Mouse (Mus musculus) c-Kit-positive CD71-positive TER-119-positive erythroid progenitor cells, embryonic 14.5 days (primary cell): Measurements from ENCODE around the gene Dpt.
"Not testable (repeated sequence)": the region's sequence is repeated elsewhere in the genome, so short reads cannot be mapped to it uniquely, and the experiment has no call there.

Experiments used
- DNase-seq: peaks from one replicate; pipeline ENCODE4 v3.0.0-alpha.2; 2013; ENCODE audit warnings: low spot score

Dpt gene

DNA sequence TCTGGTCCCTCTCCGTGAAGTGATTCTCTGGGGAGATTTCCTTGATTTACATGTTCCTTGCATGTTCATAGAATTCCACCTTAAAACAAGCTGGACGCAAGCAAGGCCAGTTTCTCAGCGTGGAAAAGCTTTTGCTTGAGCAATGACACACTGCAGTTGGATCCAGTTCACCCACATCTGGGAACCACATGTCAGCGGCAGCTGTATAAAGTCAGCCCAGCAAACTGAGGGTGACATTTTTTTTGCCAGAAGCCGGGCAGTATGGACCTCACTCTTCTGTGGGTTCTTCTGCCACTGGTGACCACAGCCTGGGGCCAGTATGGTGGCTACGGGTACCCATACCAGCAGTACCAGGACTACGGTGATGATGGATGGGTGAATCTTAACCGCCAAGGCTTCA lies at the start of gene Dpt:
TSS of gene Dpt (plus strand) at position 174 of the 400 bp plus-strand sequence.
- DNase-seq, result no peak

DNA sequence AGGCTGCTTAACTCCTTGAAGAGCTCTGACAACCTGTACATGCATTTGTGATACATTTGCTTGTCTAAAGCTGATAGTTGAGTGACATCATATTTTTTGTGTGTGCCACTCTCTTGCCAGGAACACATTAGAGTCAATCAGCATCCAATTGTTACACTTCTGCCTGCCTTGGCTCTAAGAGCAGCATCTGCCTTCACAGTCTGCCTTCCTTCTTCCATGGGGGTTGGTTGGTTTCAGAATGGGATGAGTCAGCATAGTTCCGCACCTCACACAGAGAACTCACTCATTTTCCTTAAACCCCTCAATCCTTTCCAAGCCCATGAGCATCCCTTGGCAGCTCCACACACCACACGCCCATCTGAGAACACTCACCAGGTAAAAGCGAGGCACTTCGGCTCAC lies 42.7 kb upstream of the Dpt start:
- DNase-seq, result no peak

GRCm38 (mm10) chr1:164755671-164756070 lies 40.8 kb upstream of the Dpt start:
- DNase-seq, result no peak

GRCm38 (mm10) chr1:164756951-164757350 lies 39.5 kb upstream of the Dpt start:
- DNase-seq, result no peak

- no peak for DNase-seq
These were observed 38.0 kb upstream of the Dpt start for GRCm38 (mm10) chr1:164758401-164758800.

DNA sequence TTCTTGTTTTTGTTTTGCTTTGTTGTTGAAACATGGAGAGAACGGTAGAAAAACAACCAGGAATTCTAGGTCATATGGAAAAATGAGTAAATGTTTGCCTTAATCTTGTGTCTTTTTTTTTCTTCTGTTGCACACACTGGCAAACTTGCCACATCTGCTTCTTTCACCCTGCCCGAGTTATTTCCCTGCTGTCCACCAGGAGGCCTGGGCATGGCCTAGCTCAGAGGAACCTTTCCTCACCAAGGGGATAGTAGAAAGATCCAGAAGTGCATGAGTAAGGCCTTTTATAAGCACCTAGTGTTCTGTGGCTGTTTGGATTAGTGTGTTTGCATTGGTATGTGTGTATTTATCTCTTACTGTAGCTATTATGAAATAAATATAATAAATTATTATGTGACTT lies 34.2 kb upstream of the Dpt start:
- no peak for DNase-seq

- DNase-seq, result no peak
These were observed 29.8 kb upstream of the Dpt start for GRCm38 (mm10) chr1:164766646-164767045.

- no peak for DNase-seq
These were observed 25.8 kb upstream of the Dpt start for GRCm38 (mm10) chr1:164770611-164771010.

DNA sequence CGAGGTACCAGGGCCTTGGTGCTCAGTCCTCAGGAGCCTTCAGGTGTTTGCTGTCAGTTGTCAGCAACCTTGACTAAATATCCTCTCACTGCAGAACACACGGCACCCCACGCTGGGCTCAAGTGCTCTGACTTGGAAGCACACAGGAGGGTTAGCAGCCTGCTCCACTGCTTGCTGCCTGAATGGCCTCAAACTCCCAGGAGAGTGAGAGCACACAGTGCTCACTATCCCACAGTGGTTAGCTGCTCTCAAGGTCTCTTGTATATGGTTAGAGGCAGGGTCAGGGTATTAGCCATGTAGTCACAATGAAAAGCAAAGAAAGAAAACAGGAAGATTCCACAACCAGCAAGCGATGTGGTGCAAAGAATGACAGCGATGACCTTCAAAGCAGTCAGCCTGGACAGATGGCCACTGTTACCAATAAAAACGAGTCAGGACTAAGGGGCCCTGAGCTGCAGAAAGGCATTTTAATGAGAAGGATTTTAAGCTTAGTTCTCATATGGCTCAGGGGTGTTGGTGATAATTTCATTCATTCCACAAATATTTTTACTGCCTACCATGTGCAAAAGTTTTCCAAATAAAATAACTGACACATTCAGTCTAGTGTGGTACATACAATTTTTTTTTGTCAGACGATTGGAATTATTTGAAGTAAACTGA lies 15.5 kb upstream of the Dpt start:
- no peak for DNase-seq

- DNase-seq, result no peak
These were observed 10.3 kb upstream of the Dpt start for GRCm38 (mm10) chr1:164786165-164786564.

- no peak for DNase-seq
These were observed 8.7 kb upstream of the Dpt start for GRCm38 (mm10) chr1:164787771-164788170.

GRCm38 (mm10) chr1:164788292-164788691 lies 8.2 kb upstream of the Dpt start:
- DNase-seq, result no peak

GRCm38 (mm10) chr1:164790296-164790695 lies 6.1 kb upstream of the Dpt start:
- DNase-seq, result not testable (repeated sequence)

DNA sequence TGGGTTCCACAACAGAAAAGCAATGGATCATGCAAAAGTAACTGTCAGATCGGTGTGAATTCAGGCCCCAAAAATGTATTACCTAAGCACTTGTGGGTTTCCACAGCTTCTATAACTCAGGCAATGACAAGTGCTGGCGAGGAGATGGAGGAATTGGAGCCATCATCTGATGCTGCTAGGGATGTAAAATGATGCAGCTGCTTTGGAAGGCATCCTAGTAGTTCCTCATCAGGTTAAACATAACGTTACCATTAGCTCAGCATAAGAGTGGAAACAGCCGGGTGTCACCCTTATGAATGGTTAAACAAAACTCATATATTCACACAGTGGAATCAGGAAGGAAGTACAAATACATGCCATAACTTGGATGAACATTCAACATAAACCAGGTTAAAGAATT lies 3.4 kb upstream of the Dpt start:
- no peak for DNase-seq

GRCm38 (mm10) chr1:164797746-164798285 lies 1.4 kb downstream of the Dpt start:
- no peak for DNase-seq

GRCm38 (mm10) chr1:164798471-164798922 lies 2.1 kb downstream of the Dpt start:
- no peak for DNase-seq

GRCm38 (mm10) chr1:164799161-164799560 lies 2.7 kb downstream of the Dpt start:
- DNase-seq, result no peak

DNA sequence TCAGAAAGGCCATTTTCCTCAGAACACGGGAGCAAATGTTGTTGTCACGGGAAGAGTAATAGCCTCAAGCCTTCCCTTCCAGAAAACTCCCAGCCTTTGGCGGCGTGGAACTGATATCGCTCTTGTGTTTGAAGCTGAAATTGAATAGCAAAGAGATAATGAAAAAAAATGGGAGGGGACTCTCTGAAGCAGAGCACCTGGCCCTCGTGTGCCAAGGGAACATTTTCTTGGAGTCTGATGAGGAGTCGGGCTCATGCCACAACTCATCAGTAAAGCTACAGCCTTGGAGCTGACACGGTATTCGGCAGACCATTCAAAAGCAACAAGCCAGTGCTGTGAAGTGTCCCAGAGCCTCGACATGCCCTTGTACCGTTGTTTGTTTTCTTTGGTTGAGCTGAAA lies 7.8 kb downstream of the Dpt start:
- no peak for DNase-seq

DNA sequence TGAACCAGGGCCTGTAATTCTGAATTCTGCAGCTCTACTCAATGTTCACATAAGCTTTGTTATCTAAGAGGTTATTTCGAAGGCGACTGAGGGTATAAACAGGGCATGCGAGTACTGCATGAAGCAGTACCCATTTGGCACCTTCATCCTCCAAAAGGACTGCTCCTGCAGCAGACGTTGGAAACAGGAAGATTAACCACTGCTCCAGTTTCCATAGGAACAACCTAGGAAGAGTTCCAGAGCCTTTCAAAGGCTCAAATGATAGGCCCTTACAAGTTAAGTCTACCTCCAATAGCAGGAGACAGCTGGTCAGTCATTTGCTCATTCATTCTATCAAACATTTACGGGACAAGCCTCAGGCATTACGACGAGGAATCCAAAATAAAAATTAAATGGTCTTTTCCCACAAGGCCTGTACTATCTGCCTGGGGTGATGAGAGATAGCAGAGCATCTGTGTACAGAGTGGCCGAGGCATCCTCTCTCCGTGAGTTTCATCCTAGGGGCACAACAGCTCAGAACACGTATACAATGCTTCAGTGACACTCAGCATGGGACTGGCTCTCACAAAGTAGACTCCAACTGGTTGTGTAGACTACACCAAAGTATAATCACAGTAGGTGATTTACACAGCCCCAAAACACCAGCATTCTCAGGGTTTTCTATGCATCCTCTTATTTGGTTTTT lies 8.4 kb downstream of the Dpt start:
- no peak for DNase-seq

DNA sequence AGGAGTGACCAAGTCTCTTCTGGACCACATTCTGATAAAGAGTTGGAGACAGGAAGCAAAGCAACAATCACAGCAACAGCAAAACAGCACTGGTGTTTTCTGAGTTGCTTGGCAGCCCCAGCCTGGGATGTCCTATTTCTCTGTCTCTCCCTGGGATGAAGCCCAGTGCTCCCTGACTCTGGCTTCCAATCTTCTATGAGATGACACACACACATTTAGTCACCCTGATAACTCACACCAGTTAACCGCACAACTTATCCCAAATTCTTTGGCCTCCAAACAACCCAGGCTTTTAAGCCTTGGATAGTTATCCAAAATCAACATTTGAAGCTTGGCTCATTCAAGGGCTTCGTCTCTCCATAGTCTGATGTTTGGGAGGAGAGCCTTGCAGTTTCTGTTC lies 12.9 kb downstream of the Dpt start:
- DNase-seq, result no peak

DNA sequence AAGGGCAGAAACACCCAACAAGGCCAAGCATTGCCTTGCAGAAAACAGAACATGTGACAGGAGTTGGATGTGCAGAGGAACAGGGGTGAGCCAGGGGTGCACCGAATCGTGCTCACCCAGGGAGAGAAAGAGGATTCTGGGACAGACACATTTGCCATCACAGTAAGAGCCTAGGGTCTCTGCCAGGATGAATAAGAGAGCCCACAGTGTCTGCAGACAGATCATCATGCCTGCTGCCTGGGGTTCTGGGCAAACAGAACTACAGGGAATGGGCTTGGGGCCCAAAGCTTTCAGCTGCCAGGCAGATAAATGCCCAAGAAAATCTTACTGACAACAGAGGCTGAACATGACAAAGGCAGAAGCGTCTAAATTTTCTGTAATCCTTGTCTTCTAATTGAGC lies 14.9 kb downstream of the Dpt start:
- no peak for DNase-seq

DNA sequence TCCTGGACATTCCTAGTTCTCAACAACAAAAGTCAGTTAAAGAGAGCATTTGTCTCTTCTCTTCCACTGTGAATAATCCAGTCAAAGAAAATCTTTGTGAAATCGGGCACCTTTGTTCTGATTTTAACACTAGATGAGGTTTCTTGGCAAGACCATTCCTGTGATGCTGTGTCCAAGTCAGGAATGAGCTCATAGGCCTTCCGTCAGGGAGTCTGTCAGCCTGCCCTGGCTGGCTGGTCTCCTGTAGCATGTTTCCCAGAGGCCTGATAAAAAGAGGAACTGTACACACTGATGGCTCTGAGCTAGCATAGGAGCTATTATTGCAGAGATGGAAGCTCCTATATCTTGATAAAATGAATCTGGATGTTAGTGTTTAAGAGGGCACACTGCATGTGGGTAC lies 17.8 kb downstream of the Dpt start:
- DNase-seq, result no peak

DNA sequence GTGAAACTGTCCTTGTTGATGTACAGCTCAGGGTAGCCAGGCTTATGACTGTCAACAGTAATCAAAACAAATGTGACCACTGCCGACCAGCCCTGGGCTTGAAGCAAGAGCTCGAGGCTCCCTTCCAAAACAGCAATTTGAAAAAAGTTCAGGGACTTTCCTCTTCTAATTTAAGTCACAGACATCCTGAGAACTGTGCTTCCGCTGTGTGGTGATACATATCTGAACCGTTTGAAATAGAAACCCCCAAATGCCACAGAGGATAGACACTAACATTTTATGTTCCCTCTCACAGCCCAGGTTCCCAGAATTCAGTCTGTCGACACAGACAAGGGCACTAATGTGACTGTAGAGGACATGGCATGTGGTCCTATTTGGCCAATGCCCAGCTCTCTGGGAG lies 18.9 kb downstream of the Dpt start:
- DNase-seq, result no peak

DNA sequence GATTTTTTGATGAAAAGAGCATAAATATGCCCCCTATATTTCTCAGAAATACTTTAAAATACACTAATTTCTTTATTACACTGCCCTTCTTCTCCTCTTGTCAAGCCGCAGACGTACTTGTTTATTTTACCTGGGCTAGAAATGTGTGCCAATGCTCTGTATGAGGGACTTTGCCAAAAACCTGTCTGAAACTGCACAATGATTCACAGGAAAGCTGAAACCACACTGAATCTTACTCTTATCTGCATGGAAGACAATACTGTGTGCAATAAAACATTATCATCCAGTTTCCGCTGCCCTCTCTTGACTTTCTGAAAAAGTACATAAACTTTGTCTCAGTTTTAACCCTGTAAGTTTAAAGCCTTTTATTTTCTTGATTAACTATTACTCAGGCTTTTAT lies 20.9 kb downstream of the Dpt start:
- no peak for DNase-seq
